Mouse (Mus musculus) erythroblast, embryonic 14.5 days (primary cell): ENCODE data around the gene Pde4d.

Experiments
- GATA1 ChIP-seq: IDR thresholded peaks from 2 replicates; pipeline ENCODE4 v1.6.1; 2012; ENCODE audit warnings: low read length, inconsistent platforms, mixed read lengths
- TAL1 ChIP-seq: IDR thresholded peaks from 3 replicates; pipeline ENCODE4 v1.6.1; 2012; ENCODE audit warnings: low read length, inconsistent platforms, mixed read lengths

- TF ChIP-seq GATA1: no peak
- no peak for TF ChIP-seq TAL1
These were observed 989.9 kb downstream of the Pde4d start for GRCm38 (mm10) chr13:109439436-109440161.
